Mouse (Mus musculus) E14TG2a.4 (cell line): ENCODE results near the gene Mpi.

Experiments
- H3K27me3 ChIP-seq: 2 replicates; pipeline ENCODE4 v1.6.1; 2014; ENCODE audit warnings: low read length, control low read depth; ENCODE audit not compliant: insufficient read depth
- H3K36me3 ChIP-seq: 2 replicates; pipeline ENCODE4 v1.6.1; 2014; ENCODE audit warnings: low read length, control low read depth; ENCODE audit not compliant: insufficient read depth
- H3K4me1 ChIP-seq: replicated peaks from 2 replicates; pipeline ENCODE4 v1.6.1; 2014; ENCODE audit warnings: low read depth, low read length, control low read depth
- H3K4me3 ChIP-seq: replicated peaks from 2 replicates; pipeline ENCODE4 v1.5.1; 2014; ENCODE audit warnings: mild to moderate bottlenecking, low read length
- H3K9me3 ChIP-seq: 2 replicates; pipeline ENCODE4 v1.6.1; 2014; ENCODE audit warnings: low read length, control low read depth
- CTCF ChIP-seq: conservative IDR thresholded peaks from 2 replicates; pipeline ENCODE4 v1.5.1; 2014; ENCODE audit warnings: low read length
- NANOG ChIP-seq: IDR thresholded peaks from 2 replicates; pipeline ENCODE4 v1.6.1; 2014; ENCODE audit warnings: borderline replicate concordance, low read length, mixed read lengths
- POU5F1 ChIP-seq: IDR thresholded peaks from 2 replicates; pipeline ENCODE4 v1.6.1; 2014; ENCODE audit warnings: low read length, borderline replicate concordance

Mpi gene

DNA sequence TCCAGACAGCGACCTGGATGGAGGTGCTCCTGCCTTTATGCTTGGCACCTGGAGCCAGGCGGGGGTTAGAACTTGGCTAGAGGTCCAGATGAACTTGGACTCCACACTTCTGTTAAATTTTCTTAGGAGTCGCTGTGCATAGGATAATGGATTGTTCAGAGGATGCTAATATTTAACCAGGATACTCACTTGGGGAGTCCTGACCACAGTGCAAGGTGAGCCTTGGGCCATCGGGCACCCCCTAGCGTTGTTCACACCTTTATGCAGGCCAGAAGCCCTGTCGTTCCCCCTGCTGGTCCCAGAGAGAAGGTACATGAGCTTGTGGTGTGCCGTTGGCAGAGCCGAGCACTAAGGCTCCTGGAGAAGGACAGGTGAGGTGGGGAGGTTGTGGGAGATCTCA lies 14.3 kb upstream of the Mpi start:
- no peak overlapping the region for H3K4me3 ChIP-seq
- H3K4me1 ChIP-seq, result peaks cover 68% of the 10 kb centered on the region
- H3K36me3 ChIP-seq, result peaks cover 47% of the 10 kb centered on the region
- no peaks in the 10 kb centered on the region for H3K27me3 ChIP-seq
- H3K9me3 ChIP-seq, result no peaks in the 10 kb centered on the region
- TF ChIP-seq POU5F1, result no peak
- TF ChIP-seq CTCF, result peak; percentile 68

DNA sequence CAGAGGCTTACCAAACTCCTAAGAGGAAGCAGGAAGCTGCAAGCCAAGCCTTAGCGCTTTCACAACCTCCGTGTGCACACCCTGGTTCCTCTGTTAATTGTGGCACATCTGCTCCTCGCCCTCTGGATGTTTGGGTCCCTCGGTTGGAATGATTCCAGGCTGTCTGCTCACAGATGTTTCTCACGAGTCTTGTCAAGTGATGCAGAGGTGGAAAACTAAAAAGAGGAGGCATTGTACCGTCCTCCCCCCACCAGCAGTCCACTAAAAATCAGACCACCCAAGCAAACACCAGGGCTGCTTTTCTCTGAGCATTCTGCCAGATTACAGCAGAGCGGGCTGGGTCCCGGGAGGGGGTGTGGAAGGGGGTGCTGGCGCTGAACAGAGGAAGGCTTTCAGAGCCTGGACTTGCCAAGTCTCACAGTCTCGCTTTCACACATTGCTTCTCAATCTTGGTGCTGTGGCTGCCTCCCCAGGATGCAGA lies 13.2 kb upstream of the Mpi start:
- no peak for TF ChIP-seq NANOG
- no peak for TF ChIP-seq POU5F1
- TF ChIP-seq CTCF, result no peak

DNA sequence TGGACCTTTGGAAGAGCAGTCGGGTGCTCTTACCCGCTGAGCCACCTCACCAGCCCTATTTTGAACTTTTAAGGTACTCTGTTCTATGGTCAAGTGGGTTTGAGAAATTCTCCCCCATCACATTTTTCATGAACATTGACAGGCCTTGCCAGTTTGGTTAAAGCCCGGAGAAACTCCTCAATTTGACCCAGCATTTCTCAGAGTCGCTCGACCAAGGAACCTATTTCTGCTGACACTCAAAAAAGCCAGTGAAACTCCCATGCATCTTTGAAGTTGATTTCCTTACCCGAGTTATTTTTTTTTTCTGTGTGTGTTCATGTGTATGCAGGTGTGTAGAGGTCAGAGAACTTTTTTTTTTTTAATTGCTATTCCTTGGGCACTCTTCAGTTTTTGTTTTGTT lies 12.0 kb upstream of the Mpi start:
- H3K4me3 ChIP-seq, result no peak overlapping the region
- no peaks in the 10 kb centered on the region for H3K27me3 ChIP-seq
- TF ChIP-seq CTCF (no peak), POU5F1 (no peak), NANOG (no peak)
- peaks cover 31% of the 10 kb centered on the region for H3K36me3 ChIP-seq
- H3K4me1 ChIP-seq, result peaks cover 77% of the 10 kb centered on the region
- H3K9me3 ChIP-seq, result no peaks in the 10 kb centered on the region

More for the DNA sequence above, 13.2 kb upstream of the Mpi start:
- Histone ChIP-seq H3K9me3 (no peaks in the 10 kb centered on the region), H3K4me1 (peaks cover 74% of the 10 kb centered on the region), H3K36me3 (peaks cover 42% of the 10 kb centered on the region), H3K4me3 (no peak overlapping the region), H3K27me3 (no peaks in the 10 kb centered on the region)

DNA sequence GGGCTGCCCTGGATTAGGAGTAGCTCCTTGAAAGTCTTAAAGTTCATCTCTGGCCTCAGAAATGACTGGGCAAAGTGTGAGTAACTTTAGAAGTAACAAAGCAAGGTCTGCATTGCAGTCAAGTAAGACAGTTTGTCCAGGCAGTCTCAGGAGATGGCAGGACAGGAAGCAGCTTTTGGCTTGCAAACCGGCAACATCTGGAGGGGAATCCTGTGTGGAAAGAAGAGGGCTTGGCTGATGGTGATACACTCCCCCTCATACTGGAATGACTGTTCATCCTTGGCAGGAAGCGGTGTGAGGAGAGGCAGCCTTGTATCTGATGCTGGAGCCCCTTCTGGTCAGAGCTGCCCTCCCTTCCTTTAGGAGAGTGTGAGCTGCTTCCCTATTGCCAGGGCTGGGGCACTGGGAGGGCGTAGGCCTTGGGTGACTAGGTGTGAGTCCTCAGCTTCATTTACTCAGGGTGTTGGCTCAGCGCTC lies 10.4 kb upstream of the Mpi start:
- Histone ChIP-seq H3K4me3 (no peak overlapping the region), H3K27me3 (peaks cover 9% of the 10 kb centered on the region), H3K9me3 (no peaks in the 10 kb centered on the region), H3K36me3 (peaks cover 14% of the 10 kb centered on the region), H3K4me1 (peaks cover 60% of the 10 kb centered on the region)
- TF ChIP-seq POU5F1 (no peak), CTCF (no peak), NANOG (no peak)

DNA sequence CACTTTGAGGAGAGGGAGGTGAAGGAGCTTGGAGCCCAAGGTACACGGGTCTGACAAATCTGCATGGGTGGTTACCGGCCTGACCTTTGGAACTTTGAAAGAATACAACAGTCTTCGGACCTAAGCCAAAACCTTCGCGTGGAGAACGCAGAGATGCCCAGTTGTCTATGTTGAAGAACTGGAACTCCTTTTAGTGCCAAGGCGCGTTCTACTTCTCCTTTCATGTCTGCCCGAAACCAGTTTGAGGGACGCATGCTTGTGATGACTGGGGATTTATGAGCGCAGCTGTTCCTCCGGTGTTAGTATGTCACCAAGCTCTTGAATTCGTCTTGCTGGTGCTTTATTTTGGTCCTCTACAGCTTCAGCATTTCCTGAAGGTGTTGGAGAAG lies 9.1 kb upstream of the Mpi start:
- Histone ChIP-seq H3K36me3 (peaks cover 10% of the 10 kb centered on the region; the same call in 1 of the 2 replicates), H3K9me3 (no peaks in the 10 kb centered on the region), H3K27me3 (peaks cover 9% of the 10 kb centered on the region), H3K4me1 (peaks cover 48% of the 10 kb centered on the region), H3K4me3 (peak overlapping the region; percentile 88)
- TF ChIP-seq CTCF (no peak), NANOG (no peak), POU5F1 (no peak)

GRCm38 (mm10) chr9:57560861-57561710 lies 8.5 kb upstream of the Mpi start, which contains the start of gene Scamp2:
TSS of gene Scamp2 (plus strand) at chr9:57560943.
- H3K27me3 ChIP-seq, result peaks cover 9% of the 10 kb centered on the region
- TF ChIP-seq CTCF, result no peak
- peak within 1 kb of the TSS; percentile 88 for H3K4me3 ChIP-seq
- H3K9me3 ChIP-seq, result no peaks in the 10 kb centered on the region
- peaks cover 42% of the 10 kb centered on the region for H3K4me1 ChIP-seq
- peaks cover 4% of the 10 kb centered on the region; the same call in 1 of the 2 replicates for H3K36me3 ChIP-seq

DNA sequence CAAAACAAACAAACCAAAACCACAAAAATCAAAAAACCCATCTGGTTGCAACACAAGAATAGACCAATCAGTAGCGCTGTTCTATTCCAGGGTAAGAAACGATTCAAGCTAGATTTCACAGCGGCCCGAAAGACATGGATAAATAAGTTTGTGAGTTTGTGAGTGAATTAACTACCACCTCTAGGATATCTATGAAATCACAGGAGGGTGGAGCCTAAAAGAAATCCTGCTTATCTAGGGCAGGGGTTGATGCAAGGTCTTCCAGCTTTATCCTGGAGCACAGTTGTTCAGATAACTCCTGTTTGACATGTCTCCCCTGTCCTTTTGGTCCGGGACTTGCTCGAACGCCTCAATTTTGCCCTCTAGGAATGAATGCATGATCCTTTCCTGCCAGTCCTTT lies 7.7 kb upstream of the Mpi start:
- no peak for TF ChIP-seq POU5F1
- no peak for TF ChIP-seq CTCF
- TF ChIP-seq NANOG, result no peak
- Histone ChIP-seq H3K27me3 (peaks cover 9% of the 10 kb centered on the region), H3K4me3 (peak overlapping the region; percentile 88), H3K9me3 (no peaks in the 10 kb centered on the region), H3K4me1 (peaks cover 40% of the 10 kb centered on the region), H3K36me3 (0 out of 2 replicates have a peak, but pooled peaks cover 4% of the 10 kb centered on the region)

GRCm38 (mm10) chr9:57559568-57559967 lies 7.0 kb upstream of the Mpi start:
- Histone ChIP-seq H3K27me3 (peaks cover 9% of the 10 kb centered on the region), H3K4me3 (no peak overlapping the region), H3K36me3 (no peaks in the 10 kb centered on the region), H3K9me3 (no peaks in the 10 kb centered on the region), H3K4me1 (peaks cover 42% of the 10 kb centered on the region)
- no peak for TF ChIP-seq CTCF
- TF ChIP-seq NANOG, result no peak
- no peak for TF ChIP-seq POU5F1

GRCm38 (mm10) chr9:57558625-57559024 lies 6.1 kb upstream of the Mpi start:
- H3K4me3 ChIP-seq, result no peak overlapping the region
- peaks cover 51% of the 10 kb centered on the region for H3K4me1 ChIP-seq
- H3K9me3 ChIP-seq, result no peaks in the 10 kb centered on the region
- H3K36me3 ChIP-seq, result no peaks in the 10 kb centered on the region
- peaks cover 9% of the 10 kb centered on the region for H3K27me3 ChIP-seq
- TF ChIP-seq CTCF, result no peak
- TF ChIP-seq POU5F1, result no peak
- TF ChIP-seq NANOG, result no peak
